Comparison of ENCODE assay signal across 27 mouse cellular contexts in genomic region chr4:141433191-141433590, GRCm38 (mm10). TPM values are rescaled to one million over a fixed set of nuclear protein-coding genes. Genes with fewer than 3 reads are reported as not detected.
DNase-seq lines count a peak whose midpoint lies in the region; TF ChIP-seq lines count a peak whose summit lies in the region.
"Had no signal": no experiment of that assay in that cellular context is flagged by ENCODE, and none has a peak within 500 bp of the region (broad histone marks: within the 10 kb centered on the region; RNA-seq: fewer than 3 reads in every experiment).

No protein-coding gene starts in this region.

- peak overlapping the region; percentile 8 for H3K4me3 ChIP-seq in testis, adult 2 months (ENCODE audit: control insufficient read depth, low read depth, low read length)
- no peak overlapping the region for H3K4me3 ChIP-seq in bone marrow, adult 2 months (replicated peaks; ENCODE audit: control insufficient read depth, low read depth, low read length)
- H3K4me3 ChIP-seq: forebrain, embryonic 10.5 days; forebrain, embryonic 13.5 days; gastrocnemius, adult 2 months; heart, embryonic 12.5 days; heart, embryonic 15.5 days; hindbrain, embryonic 10.5 days; hindbrain, embryonic 13.5 days; intestine, embryonic 15.5 days had no signal

- no peaks in the 10 kb centered on the region for H3K27me3 ChIP-seq in testis, adult 2 months (ENCODE audit: control insufficient read depth, insufficient read depth, low read length)
- H3K27me3 ChIP-seq: heart, embryonic 12.5 days; heart, embryonic 15.5 days; intestine, embryonic 15.5 days had no signal

- no peak for DNase-seq in testis, postnatal 14 days (ENCODE audit: low spot score)
- DNase-seq in ES-CJ7 (ENCODE audit: low read depth, low spot score), result peak; percentile 85
- no peak for DNase-seq in heart, adult 9 months (ENCODE audit: low spot score in 2 of 2)
- no peak for DNase-seq in spleen, adult 12 weeks (ENCODE audit: low spot score)
- DNase-seq: adrenal gland, postnatal 10 days; cerebellum, adult 11 months; cerebellum, adult 8-10 months; gastrocnemius, adult 2 months; gastrocnemius, postnatal 14 days; heart, adult 11 months; heart, postnatal 10 days; heart, postnatal 36 days had no signal

- no peaks in the 10 kb centered on the region for H3K36me3 ChIP-seq in testis, adult 2 months (ENCODE audit: control insufficient read depth, insufficient read depth, low read length)
- H3K36me3 ChIP-seq: forebrain, embryonic 10.5 days; heart, embryonic 12.5 days; heart, embryonic 15.5 days; hindbrain, embryonic 10.5 days; hindbrain, embryonic 13.5 days; intestine, embryonic 15.5 days had no signal

- no peak for TF ChIP-seq CTCF in testis, adult 2 months (IDR thresholded peaks at IDR 0.05; ENCODE audit: control insufficient read depth, insufficient read depth, insufficient replicate concordance, low read depth, low read length)
- no peak for TF ChIP-seq CTCF in bone marrow, adult 2 months (IDR thresholded peaks at IDR 0.05; ENCODE audit: control insufficient read depth, insufficient read depth, low read length)

- WGBS in bone marrow, adult 2 months, result 83% methylated on average over 18 of the region's 18 CpGs

- TF ChIP-seq POLR2A in testis, adult 2 months (IDR thresholded peaks at IDR 0.05; ENCODE audit: control insufficient read depth, low read depth, low read length), result no peak
- TF ChIP-seq POLR2A in bone marrow, adult 2 months (IDR thresholded peaks at IDR 0.05; ENCODE audit: borderline replicate concordance, control insufficient read depth, low read depth, low read length), result no peak

- H3K27ac ChIP-seq in testis, adult 2 months (ENCODE audit: control insufficient read depth, insufficient read depth, low read depth, low read length), result no peak overlapping the region
- peak overlapping the region; percentile 9; the same call in 1 of the 2 replicates for H3K27ac ChIP-seq in bone marrow, adult 2 months (ENCODE audit: control insufficient read depth, insufficient read depth, low read depth, low read length, poor library complexity)
- H3K27ac ChIP-seq: forebrain, embryonic 10.5 days; forebrain, embryonic 13.5 days; gastrocnemius, adult 2 months; heart, embryonic 15.5 days; hindbrain, embryonic 10.5 days; hindbrain, embryonic 13.5 days; intestine, embryonic 15.5 days had no signal

- no peaks in the 10 kb centered on the region for H3K4me1 ChIP-seq in testis, adult 2 months (ENCODE audit: control insufficient read depth, insufficient read depth, low read length)
- no peaks in the 10 kb centered on the region for H3K4me1 ChIP-seq in bone marrow, adult 2 months (ENCODE audit: control insufficient read depth, insufficient read depth, low read length)
- H3K4me1 ChIP-seq: forebrain, embryonic 10.5 days; forebrain, embryonic 13.5 days; heart, embryonic 12.5 days; heart, embryonic 15.5 days; hindbrain, embryonic 10.5 days; hindbrain, embryonic 13.5 days; intestine, embryonic 15.5 days had no signal

RNA-seq across cellular contexts. Expression of gene Srarp, which starts 2.7 kb away (rescaled TPM):
- polyA plus RNA-seq in testis, adult 2 months (2012; rRNA removed), result 0.67 TPM in 2 replicates
- not detected in 2 replicates for polyA plus RNA-seq in bone marrow, adult 2 months (2011; ENCODE audit: insufficient read depth, insufficient read length, low replicate concordance, missing spikeins)
- polyA plus RNA-seq: C2C12; CD4-positive, CD25-positive, alpha-beta regulatory T cell, adult 4 months; embryonic facial prominence, embryonic 11.5 days; embryonic facial prominence, embryonic 14.5 days; forebrain, embryonic 10.5 days; forebrain, embryonic 13.5 days; forebrain, embryonic 16.5 days; heart, embryonic 12.5 days; heart, embryonic 15.5 days; hindbrain, embryonic 10.5 days; hindbrain, embryonic 13.5 days; intestine, embryonic 15.5 days had no signal

RNA-seq across cellular contexts. Expression of gene Zbtb17, which starts 11.3 kb away (rescaled TPM):
- 24.6 and 28.4 TPM in 2 replicates for polyA plus RNA-seq in testis, adult 2 months (2012; rRNA removed)
- 12.1 and 24.1 TPM in 2 replicates for polyA plus RNA-seq in bone marrow, adult 2 months (2011; ENCODE audit: insufficient read depth, insufficient read length, low replicate concordance, missing spikeins)

RNA-seq across cellular contexts. Expression of gene Hspb7, which starts 12.6 kb away (rescaled TPM):
- polyA plus RNA-seq in testis, adult 2 months (2012; rRNA removed), result 24.6 and 24.7 TPM in 2 replicates
- polyA plus RNA-seq in bone marrow, adult 2 months (2011; ENCODE audit: insufficient read depth, insufficient read length, low replicate concordance, missing spikeins), result 0.34 and 0.72 TPM in 2 replicates
- polyA plus RNA-seq: CD4-positive, CD25-positive, alpha-beta regulatory T cell, adult 4 months; forebrain, embryonic 10.5 days; forebrain, embryonic 13.5 days; forebrain, embryonic 16.5 days; hindbrain, embryonic 10.5 days had no signal

RNA-seq across cellular contexts. Expression of gene Clcnkb, which starts 17.4 kb away (rescaled TPM):
- polyA plus RNA-seq in testis, adult 2 months (2012; rRNA removed), result 0.68 and 1.2 TPM in 2 replicates
- not detected in 2 replicates for polyA plus RNA-seq in bone marrow, adult 2 months (2011; ENCODE audit: insufficient read depth, insufficient read length, low replicate concordance, missing spikeins)
- polyA plus RNA-seq: C2C12; CD4-positive, CD25-positive, alpha-beta regulatory T cell, adult 4 months; embryonic facial prominence, embryonic 11.5 days; embryonic facial prominence, embryonic 14.5 days; forebrain, embryonic 10.5 days; forebrain, embryonic 13.5 days; forebrain, embryonic 16.5 days; hindbrain, embryonic 10.5 days; hindbrain, embryonic 13.5 days; hindbrain, embryonic 16.5 days; intestine, embryonic 15.5 days had no signal

RNA-seq across cellular contexts. Expression of gene Clcnka, which starts 34.7 kb away (rescaled TPM):
- 0.14 and 1.3 TPM in 2 replicates for polyA plus RNA-seq in testis, adult 2 months (2012; rRNA removed)
- polyA plus RNA-seq in bone marrow, adult 2 months (2011; ENCODE audit: insufficient read depth, insufficient read length, low replicate concordance, missing spikeins), result not detected in 2 replicates
- polyA plus RNA-seq: C2C12; CD4-positive, CD25-positive, alpha-beta regulatory T cell, adult 4 months; forebrain, embryonic 16.5 days had no signal

Comparison
In these comparisons a context has a peak if more than half of its experiments do, and no peak if none do; other contexts are left out.
1. RNA of gene Hspb7, which starts 12.6 kb away (polyA plus RNA-seq): 24.6 to 24.7 TPM in testis, adult 2 months; 0.34 to 0.72 TPM in bone marrow, adult 2 months; every median in the first group is over 10 times any median in the second.